Mouse (Mus musculus): ENCODE data around the gene Psd.

DNA sequence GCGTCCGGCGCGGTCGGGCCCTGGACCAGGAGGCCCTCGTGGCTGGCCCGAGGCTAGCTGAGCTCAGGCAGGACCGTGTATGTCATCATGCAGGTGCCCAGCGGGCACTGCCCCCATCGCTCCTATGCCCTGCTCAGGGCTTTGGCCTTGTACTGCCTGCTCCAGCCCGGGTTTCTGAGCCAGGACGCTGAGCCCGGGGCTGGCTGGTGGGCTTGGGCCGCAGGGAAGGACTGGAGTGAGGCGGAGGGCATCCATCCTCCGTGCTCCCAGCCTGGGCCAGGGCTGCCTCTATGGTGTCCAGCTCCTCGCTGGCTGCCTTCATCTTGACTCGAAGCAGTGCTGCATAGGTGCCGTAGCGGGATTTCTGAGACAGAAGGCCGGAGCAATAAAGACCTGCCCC is 14.4 kb downstream of the Psd start:
- no peak for TF ChIP-seq POLR2A (IDR thresholded peaks at IDR 0.05; ENCODE audit: extremely low read depth, insufficient read depth, low read length)
- TF ChIP-seq CTCF (IDR thresholded peaks at IDR 0.05; ENCODE audit: low read depth, low read length) = no peak

Measured in liver, adult 2 months (tissue).